Mouse (Mus musculus): ENCODE data around the gene Gpr18.
A peak's percentile ranks its signal among the peaks of the same experiment; 100 is the strongest.

DNA sequence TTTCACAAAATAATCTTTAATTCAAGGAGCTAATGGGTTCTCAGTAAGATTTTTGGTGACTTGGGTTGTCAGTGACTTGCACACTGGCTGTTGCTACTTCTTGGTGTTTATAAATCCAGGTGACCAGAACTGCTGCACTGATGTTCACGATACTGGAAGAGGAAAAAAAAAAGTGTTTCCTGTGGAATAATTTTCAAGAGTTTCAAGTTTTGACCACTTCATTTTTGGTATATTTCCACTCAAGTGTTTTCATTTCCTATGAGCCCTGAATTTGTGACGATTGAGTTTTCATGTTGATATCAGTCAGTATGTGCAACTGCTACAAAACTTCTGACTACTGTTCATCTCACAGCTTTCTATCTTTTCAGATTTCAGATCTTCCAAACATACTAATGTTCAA is 38.7 kb downstream of the Gpr18 start:
- peak; percentile 81 for TF ChIP-seq EP300 (IDR thresholded peaks at IDR 0.05; ENCODE audit: low read length)
- TF ChIP-seq ZKSCAN1 (IDR thresholded peaks at IDR 0.05; ENCODE audit: borderline replicate concordance, low read depth, low read length) = no peak
- no peak for TF ChIP-seq CTCF (conservative IDR thresholded peaks at IDR 0.05 in 1 of 2, IDR thresholded peaks at IDR 0.05 in 1 of 2; ENCODE audit: low read depth in 2 of 2, low read length in 2 of 2)
- no peak for TF ChIP-seq POLR2AphosphoS2 (IDR thresholded peaks at IDR 0.05; ENCODE audit: low read depth, low read length)
- no peak for TF ChIP-seq ZC3H11A (IDR thresholded peaks at IDR 0.05; ENCODE audit: low read depth, low read length)
- 0 out of 2 replicates have a peak, but pooled peaks have one; percentile 39 for TF ChIP-seq ETS1 (conservative IDR thresholded peaks at IDR 0.05; ENCODE audit: low read depth, low read length)
- TF ChIP-seq USF2 (conservative IDR thresholded peaks at IDR 0.05; ENCODE audit: low read depth, low read length) = no peak
- TF ChIP-seq USF1 (IDR thresholded peaks at IDR 0.05; ENCODE audit: low read depth, low read length) = no peak
- no peak; the same call in 1 of the 2 replicates for TF ChIP-seq POLR2A (IDR thresholded peaks at IDR 0.05; ENCODE audit: low read depth, low read length)
- TF ChIP-seq UBTF (IDR thresholded peaks at IDR 0.05; ENCODE audit: low read depth, low read length) = no peak
